In the genomic region with DNA sequence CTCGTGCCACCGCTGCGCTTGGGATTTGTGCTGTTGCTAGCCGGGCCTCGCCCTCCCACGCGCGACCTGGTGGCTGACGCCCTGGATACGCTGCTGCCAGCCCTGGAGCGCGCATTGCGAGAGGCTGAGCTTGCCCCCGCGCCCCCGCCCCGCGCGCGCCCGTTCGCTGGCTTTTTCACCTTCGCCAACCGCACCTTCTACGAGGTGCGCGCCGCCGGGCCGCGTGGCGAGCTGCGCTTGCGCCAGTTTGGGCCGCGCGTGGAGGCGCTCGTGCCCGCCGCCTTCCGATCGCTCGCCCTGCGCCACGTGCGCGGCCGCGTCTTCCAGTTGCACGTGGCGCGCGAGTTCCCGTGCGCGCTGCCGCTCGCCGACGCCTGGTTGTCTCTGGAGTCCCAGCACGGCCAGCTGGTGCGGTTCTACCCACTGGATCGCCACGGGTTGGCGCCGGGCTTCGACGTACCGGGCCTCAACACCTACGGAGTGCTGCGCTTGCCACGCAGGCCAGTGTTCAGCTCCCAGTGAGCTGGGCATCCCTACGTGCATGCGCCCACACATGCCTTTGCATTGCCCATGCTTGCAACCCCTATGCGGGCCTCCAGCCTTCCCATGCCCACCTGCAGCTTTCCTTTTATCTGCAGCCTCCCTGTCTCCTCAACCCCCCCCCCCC, we compare ENCODE assay signal across 8 mouse cellular contexts. TPM values are rescaled to one million over a fixed set of nuclear protein-coding genes. Genes with fewer than 3 reads are reported as not detected.
DNase-seq lines count a peak whose midpoint lies in the region; ATAC-seq and TF ChIP-seq lines count a peak whose summit lies in the region.

No protein-coding gene starts in this region.

- peak overlapping the region; percentile 78 for H3K27ac ChIP-seq in forebrain, postnatal 0 days (ENCODE audit: low read depth, low read length)
- H3K27ac ChIP-seq in stomach, embryonic 15.5 days, result no peak overlapping the region

- ATAC-seq in forebrain, postnatal 0 days, result peak; percentile 85
- peak; percentile 33 for ATAC-seq in megakaryocyte progenitor cell, adult 5-6 weeks (replicated peaks; ENCODE audit: poor library complexity)
- ATAC-seq in stomach, embryonic 15.5 days (ENCODE audit: insufficient read depth, low FRiP score, low read depth), result 0 out of 2 replicates have a peak, but pooled peaks have one; percentile 5

- H3K27me3 ChIP-seq in forebrain, postnatal 0 days (ENCODE audit: insufficient read depth, low read length), result no peaks in the 10 kb centered on the region
- peaks cover 16% of the 10 kb centered on the region for H3K27me3 ChIP-seq in stomach, embryonic 15.5 days (replicated peaks)

- H3K9ac ChIP-seq in forebrain, postnatal 0 days, result peak overlapping the region; percentile 74
- peak overlapping the region; percentile 29; the same call in 1 of the 2 replicates for H3K9ac ChIP-seq in stomach, embryonic 15.5 days

- no peaks in the 10 kb centered on the region for H3K36me3 ChIP-seq in forebrain, postnatal 0 days (ENCODE audit: insufficient read depth)
- no peaks in the 10 kb centered on the region for H3K36me3 ChIP-seq in stomach, embryonic 15.5 days

- no peaks in the 10 kb centered on the region for H3K4me1 ChIP-seq in forebrain, postnatal 0 days (ENCODE audit: insufficient read depth)
- H3K4me1 ChIP-seq in stomach, embryonic 15.5 days, result peaks cover 16% of the 10 kb centered on the region; the same call in 1 of the 2 replicates

- WGBS in forebrain, postnatal 0 days, result 2% methylated on average over 75 of the region's 76 CpGs
- WGBS in stomach, embryonic 15.5 days, result 2% methylated on average over 76 of the region's 76 CpGs

- H3K9me3 ChIP-seq in forebrain, postnatal 0 days (ENCODE audit: low read length), result no peaks in the 10 kb centered on the region
- H3K9me3 ChIP-seq in stomach, embryonic 15.5 days, result no peaks in the 10 kb centered on the region

- peak overlapping the region; percentile 46 for H3K4me3 ChIP-seq in forebrain, postnatal 0 days (ENCODE audit: low read depth, low read length)
- peak overlapping the region; percentile 52 for H3K4me3 ChIP-seq in stomach, embryonic 15.5 days (replicated peaks)

- DNase-seq in layer of hippocampus, adult 11-12 months (ENCODE audit: low spot score), result peak; percentile 71
- no peak for DNase-seq in layer of hippocampus, adult 9-10 months (ENCODE audit: low spot score)
- DNase-seq in cerebellum, adult 9-11 months, result peak; percentile 52
- DNase-seq in forebrain, postnatal 0 days, result peak; percentile 96
- peak; percentile 46 to 68 for DNase-seq in layer of hippocampus, adult 8-10 months (ENCODE audit: low spot score in 2 of 2)
- DNase-seq in spleen, postnatal 36 days (ENCODE audit: low spot score in 2 of 2), result no peak

- TF ChIP-seq CTCF in forebrain, postnatal 0 days (IDR thresholded peaks at IDR 0.05; ENCODE audit: low read depth), result no peak

- peak overlapping the region; percentile 71 for H3K4me2 ChIP-seq in forebrain, postnatal 0 days (ENCODE audit: low read depth)
- H3K4me2 ChIP-seq in stomach, embryonic 15.5 days, result peak overlapping the region; percentile 95

RNA-seq across cellular contexts. Expression of a gene that starts 15.3 kb away (rescaled TPM):
- 0.15 and 0.24 TPM in 2 replicates for total RNA-seq in forebrain, postnatal 0 days (2014; rRNA removed)
- polyA plus RNA-seq in forebrain, postnatal 0 days (2015; fragmentation: Nextera tagmentation; extraction: Ambion mirVana), result 0.05 and 0.10 TPM in 2 replicates
- under 1 TPM in 1 of 4 experiments, not detected in 3; 0.17 TPM for total RNA-seq in layer of hippocampus, adult 8-10 months (2022)
- 0.07 and 0.20 TPM in 2 replicates for total RNA-seq in megakaryocyte progenitor cell, adult 5-6 weeks (2015)
- 0.03 and 0.08 TPM in 2 replicates for total RNA-seq in megakaryocyte progenitor cell, adult 5-6 weeks (2017)
- not detected in 2 replicates for polyA plus RNA-seq in stomach, embryonic 15.5 days (2015; fragmentation: Nextera tagmentation; extraction: Ambion mirVana)

RNA-seq across cellular contexts. Expression of a gene that starts 27.5 kb away (rescaled TPM):
- not detected in 2 replicates for total RNA-seq in forebrain, postnatal 0 days (2014; rRNA removed)
- not detected in 2 replicates for polyA plus RNA-seq in forebrain, postnatal 0 days (2015; fragmentation: Nextera tagmentation; extraction: Ambion mirVana)
- total RNA-seq in layer of hippocampus, adult 8-10 months (2022), result not detected
- not detected in 2 replicates for total RNA-seq in megakaryocyte progenitor cell, adult 5-6 weeks (2015)
- not detected in 2 replicates for total RNA-seq in megakaryocyte progenitor cell, adult 5-6 weeks (2017)
- polyA plus RNA-seq in stomach, embryonic 15.5 days (2015; fragmentation: Nextera tagmentation; extraction: Ambion mirVana), result not detected in 2 replicates

RNA-seq across cellular contexts. Expression of a gene that starts 35.2 kb away (rescaled TPM):
- total RNA-seq in forebrain, postnatal 0 days (2014; rRNA removed), result 216 and 242 TPM in 2 replicates
- 46.6 and 51.9 TPM in 2 replicates for polyA plus RNA-seq in forebrain, postnatal 0 days (2015; fragmentation: Nextera tagmentation; extraction: Ambion mirVana)
- total RNA-seq in layer of hippocampus, adult 8-10 months (2022), result 10 to 100 TPM; 82.6 to 91.3 (median 86.1) TPM
- 35.7 and 46.3 TPM in 2 replicates for total RNA-seq in megakaryocyte progenitor cell, adult 5-6 weeks (2015)
- 78.2 and 80.5 TPM in 2 replicates for total RNA-seq in megakaryocyte progenitor cell, adult 5-6 weeks (2017)
- polyA plus RNA-seq in stomach, embryonic 15.5 days (2015; fragmentation: Nextera tagmentation; extraction: Ambion mirVana), result 32.1 and 35.5 TPM in 2 replicates

Comparison
In these comparisons a context has a peak if more than half of its experiments do, and no peak if none do; other contexts are left out.
1. DNase-seq: peak in layer of hippocampus, adult 11-12 months (single experiment), cerebellum, adult 9-11 months (single experiment), forebrain, postnatal 0 days (single experiment) and layer of hippocampus, adult 8-10 months (2 of 2); none in layer of hippocampus, adult 9-10 months (single experiment) and spleen, postnatal 36 days (0 of 2).
2. ATAC-seq: peak in every context shown above with its lines; median percentile 85 in forebrain, postnatal 0 days; 33 in megakaryocyte progenitor cell, adult 5-6 weeks; 5 in stomach, embryonic 15.5 days.